Mouse (Mus musculus): ENCODE measurements around the gene Shmt2. TPM values are rescaled to one million over a fixed set of nuclear protein-coding genes. Genes with fewer than 3 reads are reported as not detected.

Gene Shmt2
- polyA plus RNA-seq, 1 experiment: 535 TPM

GRCm38 (mm10) chr10:127475175-127475574 is 47.1 kb downstream of the Shmt2 start:
- H3K79me2 ChIP-seq (ENCODE audit: control insufficient read depth, insufficient read depth): no peaks in the 10 kb centered on the region
- no peaks in the 10 kb centered on the region for H3K27me3 ChIP-seq (ENCODE audit: control insufficient read depth, insufficient read depth, insufficient read length)
- no peak for TF ChIP-seq POLR2AphosphoS2 (IDR thresholded peaks at IDR 0.05; ENCODE audit: insufficient read length, low read depth)
- TF ChIP-seq E2F4 (IDR thresholded peaks at IDR 0.05; ENCODE audit: insufficient read depth): no peak
- TF ChIP-seq MYOG (IDR thresholded peaks at IDR 0.05; ENCODE audit: control insufficient read depth in 1 of 3, insufficient read depth in 1 of 3, insufficient read length in 2 of 3, low read depth in 2 of 3): no peak
- TF ChIP-seq REST (IDR thresholded peaks at IDR 0.05; ENCODE audit: insufficient read depth, insufficient read length): no peak
- no peak for TF ChIP-seq MYOD1 (IDR thresholded peaks at IDR 0.05; ENCODE audit: control insufficient read depth in 1 of 3, insufficient read length in 2 of 3, low read depth in 2 of 3)
- no peak for TF ChIP-seq USF1 (IDR thresholded peaks at IDR 0.05; ENCODE audit: low read depth)
- no peak for TF ChIP-seq CEBPB (IDR thresholded peaks at IDR 0.05; ENCODE audit: insufficient read depth, poor library complexity, severe bottlenecking)
- TF ChIP-seq TCF3 (IDR thresholded peaks at IDR 0.05; ENCODE audit: insufficient read length, low read depth): no peak
- TF ChIP-seq MAX (IDR thresholded peaks at IDR 0.05; ENCODE audit: low read depth): no peak
- no peak overlapping the region for H3K4me2 ChIP-seq (ENCODE audit: low read depth)
- H3K36me3 ChIP-seq (ENCODE audit: control insufficient read depth, insufficient read depth): peaks cover 10% of the 10 kb centered on the region
- H3ac ChIP-seq (ENCODE audit: control insufficient read depth, insufficient read length): no peak overlapping the region
- no peak overlapping the region for H3K4me3 ChIP-seq

GRCm38 (mm10) chr10:127472722-127473121 is 49.5 kb downstream of the Shmt2 start:
- no peak overlapping the region for H3K4me3 ChIP-seq
- no peak for TF ChIP-seq USF1 (IDR thresholded peaks at IDR 0.05; ENCODE audit: low read depth)
- no peak overlapping the region for H3K4me2 ChIP-seq (ENCODE audit: low read depth)
- no peaks in the 10 kb centered on the region for H3K79me2 ChIP-seq (ENCODE audit: control insufficient read depth, insufficient read depth)
- H3K27me3 ChIP-seq (ENCODE audit: control insufficient read depth, insufficient read depth, insufficient read length): no peaks in the 10 kb centered on the region
- H3K36me3 ChIP-seq (ENCODE audit: control insufficient read depth, insufficient read depth): peaks cover 10% of the 10 kb centered on the region
- no peak overlapping the region for H3ac ChIP-seq (ENCODE audit: control insufficient read depth, insufficient read length)

DNA sequence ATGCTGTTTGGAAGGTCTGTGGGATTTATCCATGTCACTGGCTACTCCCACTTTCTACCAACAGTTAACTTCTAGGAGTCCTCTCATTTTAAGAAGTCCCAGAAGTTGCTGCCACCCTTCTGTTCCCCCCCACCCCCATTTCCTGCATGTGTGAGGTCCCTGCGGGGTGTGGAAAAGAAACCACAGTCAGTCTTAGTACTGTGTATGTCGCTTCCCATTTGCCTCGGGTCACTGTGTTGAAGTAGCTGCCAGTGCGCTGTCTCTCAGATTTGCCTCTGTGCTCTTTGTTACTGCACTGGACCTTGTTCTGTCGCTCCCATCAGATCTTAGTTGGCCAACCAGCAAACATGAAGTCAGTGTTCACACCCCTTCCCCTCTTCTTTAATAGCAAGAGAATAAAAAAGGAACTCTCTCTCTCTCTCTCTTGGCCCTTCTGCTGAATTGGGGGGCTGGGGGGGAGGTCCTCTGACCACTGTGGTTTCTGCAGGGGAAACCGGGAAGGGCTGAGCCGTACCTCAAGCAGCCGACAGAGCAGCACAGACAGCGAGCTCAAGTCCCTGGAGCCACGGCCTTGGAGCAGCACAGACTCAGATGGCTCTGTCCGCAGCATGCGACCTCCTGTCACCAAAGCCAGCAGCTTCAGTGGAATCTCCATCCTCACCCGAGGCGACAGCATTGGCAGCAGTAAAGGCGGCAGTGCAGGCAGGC is 50.8 kb downstream of the Shmt2 start:
- Histone ChIP-seq H3ac (ENCODE audit: control insufficient read depth, insufficient read length) (no peak overlapping the region), H3K27me3 (ENCODE audit: control insufficient read depth, insufficient read depth, insufficient read length) (no peaks in the 10 kb centered on the region), H3K36me3 (ENCODE audit: control insufficient read depth, insufficient read depth) (peaks cover 7% of the 10 kb centered on the region), H3K4me3 (no peak overlapping the region), H3K4me2 (ENCODE audit: low read depth) (no peak overlapping the region), H3K79me2 (ENCODE audit: control insufficient read depth, insufficient read depth) (no peaks in the 10 kb centered on the region)
- TF ChIP-seq REST (IDR thresholded peaks at IDR 0.05; ENCODE audit: insufficient read depth, insufficient read length) (no peak), TCF12 (IDR thresholded peaks at IDR 0.05; ENCODE audit: insufficient read depth, poor library complexity, severe bottlenecking) (no peak), MYOD1 (IDR thresholded peaks at IDR 0.05; ENCODE audit: control insufficient read depth in 1 of 3, insufficient read length in 2 of 3, low read depth in 2 of 3) (no peak), SRF (IDR thresholded peaks at IDR 0.05; ENCODE audit: control insufficient read depth, insufficient read length, low read depth) (no peak), CEBPB (IDR thresholded peaks at IDR 0.05; ENCODE audit: insufficient read depth, poor library complexity, severe bottlenecking) (no peak), POLR2A (IDR thresholded peaks at IDR 0.05; ENCODE audit: insufficient read length, low read depth) (no peak)

Other genes with a start within 250 kb of the Shmt2 start
- 24.7 TPM for gene Mbd6, start 233.4 kb downstream of the Shmt2 start, polyA plus RNA-seq (2012; fragmentation: generic; extraction: Trizol)
- 280 TPM for gene Mars, start 210.7 kb downstream of the Shmt2 start, polyA plus RNA-seq (2012; fragmentation: generic; extraction: Trizol)
- gene Arhgap9, start 200.5 kb downstream of the Shmt2 start, polyA plus RNA-seq (2012; fragmentation: generic; extraction: Trizol): 0.77 TPM
- gene Gli1, start 180.5 kb downstream of the Shmt2 start, polyA plus RNA-seq (2012; fragmentation: generic; extraction: Trizol): 1.00 TPM
- gene Inhbe, start 168.0 kb downstream of the Shmt2 start, polyA plus RNA-seq (2012; fragmentation: generic; extraction: Trizol): 0.10 TPM
- not detected for gene Inhbc, start 152.0 kb downstream of the Shmt2 start, polyA plus RNA-seq (2012; fragmentation: generic; extraction: Trizol)
- 63.4 TPM for gene R3hdm2, start 142.1 kb downstream of the Shmt2 start, polyA plus RNA-seq (2012; fragmentation: generic; extraction: Trizol)
- gene Stac3, start 20.8 kb downstream of the Shmt2 start, polyA plus RNA-seq (2012; fragmentation: generic; extraction: Trizol): 125 TPM
- 2.9 TPM for gene Ndufa4l2, start 7.5 kb downstream of the Shmt2 start, polyA plus RNA-seq (2012; fragmentation: generic; extraction: Trizol)
- gene Nxph4, start 12.1 kb upstream of the Shmt2 start, polyA plus RNA-seq (2012; fragmentation: generic; extraction: Trizol): 3.9 TPM
- 244 TPM for gene Lrp1, start 98.7 kb upstream of the Shmt2 start, polyA plus RNA-seq (2012; fragmentation: generic; extraction: Trizol)
- gene Stat6, start 120.5 kb upstream of the Shmt2 start, polyA plus RNA-seq (2012; fragmentation: generic; extraction: Trizol): 0.26 TPM
- gene Nemp1, start 144.5 kb upstream of the Shmt2 start, polyA plus RNA-seq (2012; fragmentation: generic; extraction: Trizol): 5.6 TPM
- gene Nab2, start 146.1 kb upstream of the Shmt2 start, polyA plus RNA-seq (2012; fragmentation: generic; extraction: Trizol): 68.7 TPM
- gene Myo1a, start 182.7 kb upstream of the Shmt2 start, polyA plus RNA-seq (2012; fragmentation: generic; extraction: Trizol): 0.35 TPM
- gene Tac2, start 202.0 kb upstream of the Shmt2 start, polyA plus RNA-seq (2012; fragmentation: generic; extraction: Trizol): 0.18 TPM
- gene Zbtb39, start 217.1 kb upstream of the Shmt2 start, polyA plus RNA-seq (2012; fragmentation: generic; extraction: Trizol): 3.2 TPM
- 0.11 TPM for gene Gpr182, start 229.3 kb upstream of the Shmt2 start, polyA plus RNA-seq (2012; fragmentation: generic; extraction: Trizol)
- 0.01 TPM for gene Rdh1, start 237.3 kb upstream of the Shmt2 start, polyA plus RNA-seq (2012; fragmentation: generic; extraction: Trizol)
- 0.13 TPM for gene Rdh16f1, start 237.3 kb upstream of the Shmt2 start, polyA plus RNA-seq (2012; fragmentation: generic; extraction: Trizol)